Mouse (Mus musculus) limb, embryonic 10.5 days (tissue): ENCODE data around the gene Synrg. TPM values are rescaled to one million over a fixed set of nuclear protein-coding genes. Genes with fewer than 3 reads are reported as not detected.

ENCODE experiments used
- DNase-seq: peaks from one replicate; pipeline ENCODE4 v3.0.0-alpha.2; 2017; ENCODE audit warnings: low spot score
- H3K27ac ChIP-seq: fragments of 300-500 bp; sonication (generic); 2 replicates; pipeline ENCODE4 v1.5.1; 2016; ENCODE audit warnings: mild to moderate bottlenecking
- H3K27me3 ChIP-seq: fragments of 300-500 bp; sonication (generic); 2 replicates; pipeline ENCODE4 v1.6.1; 2016; ENCODE audit warnings: low read depth, mild to moderate bottlenecking; ENCODE audit not compliant: poor library complexity, severe bottlenecking
- H3K36me3 ChIP-seq: fragments of 300-500 bp; sonication (generic); 2 replicates; pipeline ENCODE4 v1.6.1; 2016; ENCODE audit warnings: mild to moderate bottlenecking, moderate library complexity
- H3K4me1 ChIP-seq: fragments of 300-500 bp; sonication (generic); 2 replicates; pipeline ENCODE4 v1.6.1; 2016
- H3K4me3 ChIP-seq: fragments of 300-500 bp; sonication (generic); 2 replicates; pipeline ENCODE4 v1.5.1; 2016; ENCODE audit warnings: mild to moderate bottlenecking, moderate library complexity
- H3K9me3 ChIP-seq: fragments of 300-500 bp; sonication (generic); replicated peaks from 2 replicates; pipeline ENCODE4 v1.6.1; 2016; ENCODE audit warnings: mild to moderate bottlenecking
- WGBS: fragments of 180-500 bp; shearing (Covaris S2); methylation state at CpG from one replicate; pipeline ENCODE4 v1.1.7; 2016; 5-methylcytosine and 5-hydroxymethylcytosine counted together
- polyA plus RNA-seq: library from polyadenylated mRNA; unstranded; fragments of >200 nt; fragmentation: Nextera tagmentation; extraction: Ambion mirVana; gene quantifications from 2 replicates; pipeline ENCODE4 v1.2.1, GENCODE M21; 2016

Synrg gene
- polyA plus RNA-seq, 1 experiment from 2014 or later: 5.9 TPM

- no peak for DNase-seq
- H3K27ac ChIP-seq: no peak overlapping the region
- H3K27me3 ChIP-seq: no peaks in the 10 kb centered on the region
- peaks cover 16% of the 10 kb centered on the region; the same call in 1 of the 2 replicates for H3K36me3 ChIP-seq
- no peaks in the 10 kb centered on the region for H3K9me3 ChIP-seq
- WGBS: 90% methylated on average over 2 of the region's 2 CpGs
- no peaks in the 10 kb centered on the region for H3K4me1 ChIP-seq
- no peak overlapping the region for H3K4me3 ChIP-seq
Observed at GRCm38 (mm10) chr11:83995535-83995950, 31.3 kb downstream of the Synrg start.

DNA sequence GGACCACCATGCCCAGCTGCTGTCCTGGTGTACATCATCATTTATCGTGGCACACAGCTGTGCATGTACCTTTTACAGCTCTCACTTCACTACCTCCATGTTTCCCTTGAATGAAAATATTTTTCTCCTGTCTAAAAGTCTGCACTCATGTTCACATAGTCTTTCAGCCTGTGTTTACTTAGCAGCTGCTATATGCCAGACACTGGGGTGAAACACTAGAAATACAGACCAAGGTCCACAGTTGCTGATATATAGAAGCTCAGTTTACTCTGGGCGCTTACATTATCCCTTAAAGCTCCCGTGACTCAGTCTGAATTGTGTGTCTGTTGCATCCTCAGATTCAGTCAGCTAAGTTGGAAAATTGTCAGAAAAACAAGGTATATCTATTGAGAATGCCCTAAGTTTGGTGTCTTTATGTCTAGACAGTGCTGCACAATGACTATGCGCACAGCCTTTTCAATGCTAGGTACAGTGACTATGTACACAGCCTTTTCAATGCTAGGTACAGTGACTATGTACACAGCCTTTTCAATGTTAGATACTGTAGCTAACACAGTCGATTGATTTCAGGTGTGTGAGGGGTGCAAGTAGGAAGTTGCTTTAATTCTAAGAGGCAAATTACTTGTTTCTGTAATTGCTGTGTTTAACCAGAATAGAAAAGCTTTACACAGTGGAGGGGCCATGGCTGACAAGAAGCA, 33.1 kb downstream of the Synrg start:
- 90% methylated on average over 5 of the region's 5 CpGs for WGBS

GRCm38 (mm10) chr11:83998993-83999392, 34.8 kb downstream of the Synrg start:
- 93% methylated on average over 3 of the region's 3 CpGs for WGBS
- Histone ChIP-seq H3K9me3 (no peaks in the 10 kb centered on the region), H3K27ac (no peak overlapping the region), H3K36me3 (peaks cover 16% of the 10 kb centered on the region; the same call in 1 of the 2 replicates), H3K27me3 (no peaks in the 10 kb centered on the region), H3K4me3 (no peak overlapping the region), H3K4me1 (no peaks in the 10 kb centered on the region; the same call in 1 of the 2 replicates)
- no peak for DNase-seq

More for the DNA sequence above, 33.1 kb downstream of the Synrg start:
- Histone ChIP-seq H3K9me3 (no peaks in the 10 kb centered on the region), H3K4me1 (no peaks in the 10 kb centered on the region; the same call in 1 of the 2 replicates), H3K27ac (no peak overlapping the region), H3K27me3 (no peaks in the 10 kb centered on the region), H3K36me3 (peaks cover 17% of the 10 kb centered on the region; the same call in 1 of the 2 replicates), H3K4me3 (no peak overlapping the region)
- DNase-seq: no peak

GRCm38 (mm10) chr11:83999411-83999915, 35.2 kb downstream of the Synrg start:
- H3K36me3 ChIP-seq: peaks cover 16% of the 10 kb centered on the region; the same call in 1 of the 2 replicates
- H3K4me3 ChIP-seq: no peak overlapping the region
- no peak for DNase-seq
- no peak overlapping the region for H3K27ac ChIP-seq
- no peaks in the 10 kb centered on the region for H3K27me3 ChIP-seq
- WGBS: 92% methylated on average over 4 of the region's 4 CpGs
- H3K4me1 ChIP-seq: no peaks in the 10 kb centered on the region; the same call in 1 of the 2 replicates
- no peaks in the 10 kb centered on the region for H3K9me3 ChIP-seq

GRCm38 (mm10) chr11:84001257-84001656, 37.0 kb downstream of the Synrg start:
- no peaks in the 10 kb centered on the region; the same call in 1 of the 2 replicates for H3K4me1 ChIP-seq
- peaks cover 12% of the 10 kb centered on the region; the same call in 1 of the 2 replicates for H3K36me3 ChIP-seq
- whole genome bisulfite sequencing: 84% methylated on average over 3 of the region's 3 CpGs
- H3K27ac ChIP-seq: no peak overlapping the region
- H3K27me3 ChIP-seq: no peaks in the 10 kb centered on the region
- DNase-seq: no peak
- H3K4me3 ChIP-seq: no peak overlapping the region
- no peaks in the 10 kb centered on the region for H3K9me3 ChIP-seq

DNA sequence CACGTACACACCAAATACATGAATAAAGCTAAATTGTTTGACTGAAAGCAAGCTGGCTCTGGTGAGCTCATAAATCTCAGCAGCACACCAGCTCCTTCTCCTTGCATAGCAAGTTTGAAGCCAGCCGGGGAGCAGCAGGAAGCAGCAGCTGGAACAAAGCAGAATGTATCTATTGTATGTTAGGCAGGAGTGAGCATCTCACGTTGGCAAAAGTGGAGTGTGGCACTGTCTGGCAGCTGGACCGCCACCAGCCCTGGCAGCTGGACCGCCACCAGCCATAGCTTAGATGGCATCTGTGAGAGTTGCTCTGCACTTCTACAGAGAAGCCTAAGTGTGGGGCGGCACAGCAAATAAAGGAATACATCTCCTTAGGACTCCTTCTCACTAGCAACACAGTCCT, 39.8 kb downstream of the Synrg start:
- H3K36me3 ChIP-seq: peaks cover 12% of the 10 kb centered on the region
- no peaks in the 10 kb centered on the region for H3K9me3 ChIP-seq
- H3K27me3 ChIP-seq: no peaks in the 10 kb centered on the region
- DNase-seq: no peak
- no peaks in the 10 kb centered on the region; the same call in 1 of the 2 replicates for H3K4me1 ChIP-seq
- WGBS: 92% methylated on average over 6 of the region's 6 CpGs
- H3K4me3 ChIP-seq: no peak overlapping the region
- no peak overlapping the region for H3K27ac ChIP-seq

DNA sequence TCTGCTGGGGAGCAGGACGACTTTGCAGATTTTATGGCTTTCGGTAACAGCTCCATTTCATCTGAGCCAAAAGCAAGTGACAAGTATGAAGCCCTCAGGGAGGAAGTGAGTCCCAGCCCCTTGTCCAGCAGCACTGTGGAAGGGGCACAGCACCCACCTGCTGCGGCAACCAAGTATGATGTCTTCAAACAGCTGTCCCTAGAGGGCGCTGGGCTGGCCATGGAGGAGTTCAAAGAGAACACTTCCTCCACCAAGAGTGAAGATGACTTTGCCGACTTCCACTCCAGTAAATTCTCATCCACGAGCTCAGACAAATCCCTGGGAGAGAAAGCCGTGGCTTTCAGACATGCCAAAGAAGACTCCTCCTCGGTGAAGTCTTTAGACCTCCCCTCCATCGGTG, 44.8 kb downstream of the Synrg start:
- no peak for DNase-seq
- no peaks in the 10 kb centered on the region for H3K9me3 ChIP-seq
- peaks cover 10% of the 10 kb centered on the region for H3K4me1 ChIP-seq
- H3K4me3 ChIP-seq: no peak overlapping the region
- 81% methylated on average over 9 of the region's 9 CpGs for WGBS
- peaks cover 16% of the 10 kb centered on the region for H3K36me3 ChIP-seq
- H3K27me3 ChIP-seq: no peaks in the 10 kb centered on the region
- H3K27ac ChIP-seq: no peak overlapping the region

- peaks cover 10% of the 10 kb centered on the region for H3K4me1 ChIP-seq
- H3K27ac ChIP-seq: no peak overlapping the region
- no peaks in the 10 kb centered on the region for H3K9me3 ChIP-seq
- H3K4me3 ChIP-seq: no peak overlapping the region
- peaks cover 13% of the 10 kb centered on the region for H3K36me3 ChIP-seq
- H3K27me3 ChIP-seq: no peaks in the 10 kb centered on the region
- 86% methylated on average over 9 of the region's 9 CpGs for WGBS
- no peak for DNase-seq
Observed at GRCm38 (mm10) chr11:84010411-84010810, 46.2 kb downstream of the Synrg start.

- Histone ChIP-seq H3K4me1 (peaks cover 10% of the 10 kb centered on the region), H3K4me3 (no peak overlapping the region), H3K27ac (no peak overlapping the region), H3K9me3 (no peaks in the 10 kb centered on the region), H3K27me3 (no peaks in the 10 kb centered on the region), H3K36me3 (peaks cover 13% of the 10 kb centered on the region)
- 29% methylated on average over 12 of the region's 12 CpGs for WGBS
- DNase-seq: no peak
Observed at GRCm38 (mm10) chr11:84011050-84011449, 46.8 kb downstream of the Synrg start.

DNA sequence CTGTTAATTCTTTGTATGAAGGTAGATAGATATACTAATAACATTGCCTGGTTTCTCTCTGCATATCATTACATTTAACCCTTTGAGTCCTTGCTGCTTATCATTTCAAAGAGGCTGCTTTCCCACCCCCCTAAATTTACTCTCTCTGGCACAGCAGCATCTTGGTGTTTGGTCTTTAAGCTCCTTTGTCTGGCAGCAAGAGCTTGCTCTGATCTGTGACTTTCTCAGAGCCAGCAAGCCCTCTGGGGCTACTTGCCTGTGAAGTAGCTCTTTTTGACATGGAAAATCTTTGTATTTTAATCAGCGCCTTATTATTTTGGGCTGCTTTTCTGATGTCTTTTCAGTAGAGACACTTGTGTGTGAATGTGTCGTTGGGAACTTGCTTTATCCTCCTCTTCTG, 47.3 kb downstream of the Synrg start:
- Histone ChIP-seq H3K36me3 (peaks cover 13% of the 10 kb centered on the region), H3K4me3 (no peak overlapping the region), H3K27me3 (no peaks in the 10 kb centered on the region), H3K9me3 (no peaks in the 10 kb centered on the region), H3K27ac (no peak overlapping the region), H3K4me1 (peaks cover 10% of the 10 kb centered on the region)
- WGBS: 51% methylated on average over 2 of the region's 2 CpGs
- DNase-seq: no peak

- H3K4me3 ChIP-seq: no peak overlapping the region
- H3K36me3 ChIP-seq: peaks cover 15% of the 10 kb centered on the region
- H3K4me1 ChIP-seq: peaks cover 10% of the 10 kb centered on the region
- peak; percentile 39 for DNase-seq
- peak overlapping the region; percentile 56; the same call in 1 of the 2 replicates for H3K27ac ChIP-seq
- H3K9me3 ChIP-seq: no peaks in the 10 kb centered on the region
- WGBS: 15% methylated on average over 7 of the region's 7 CpGs
- no peaks in the 10 kb centered on the region for H3K27me3 ChIP-seq
Observed at GRCm38 (mm10) chr11:84013105-84013504, 48.9 kb downstream of the Synrg start.

GRCm38 (mm10) chr11:84016147-84016809, 52.0 kb downstream of the Synrg start:
- H3K27me3 ChIP-seq: no peaks in the 10 kb centered on the region
- H3K9me3 ChIP-seq: no peaks in the 10 kb centered on the region
- peaks cover 10% of the 10 kb centered on the region for H3K4me1 ChIP-seq
- DNase-seq: no peak
- H3K4me3 ChIP-seq: no peak overlapping the region
- H3K27ac ChIP-seq: no peak overlapping the region
- WGBS: 61% methylated on average over 6 of the region's 6 CpGs
- peaks cover 3% of the 10 kb centered on the region; the same call in 1 of the 2 replicates for H3K36me3 ChIP-seq
